Mouse (Mus musculus) cerebellum, adult 18-20 months (tissue): ENCODE results near the gene Zfp148.
"Not testable (repeated sequence)": the region's sequence is repeated elsewhere in the genome, so short reads cannot be mapped to it uniquely, and the experiment has no call there.

ENCODE experiments used
- DNase-seq, 2 experiments: peaks; one replicate each; pipeline ENCODE4 v3.0.0; 2021

Zfp148 gene

GRCm38 (mm10) chr16:33381614-33382245 lies 1.1 kb downstream of the Zfp148 start:
- peak in 1 of 2 experiments; percentile 23 for DNase-seq

DNA sequence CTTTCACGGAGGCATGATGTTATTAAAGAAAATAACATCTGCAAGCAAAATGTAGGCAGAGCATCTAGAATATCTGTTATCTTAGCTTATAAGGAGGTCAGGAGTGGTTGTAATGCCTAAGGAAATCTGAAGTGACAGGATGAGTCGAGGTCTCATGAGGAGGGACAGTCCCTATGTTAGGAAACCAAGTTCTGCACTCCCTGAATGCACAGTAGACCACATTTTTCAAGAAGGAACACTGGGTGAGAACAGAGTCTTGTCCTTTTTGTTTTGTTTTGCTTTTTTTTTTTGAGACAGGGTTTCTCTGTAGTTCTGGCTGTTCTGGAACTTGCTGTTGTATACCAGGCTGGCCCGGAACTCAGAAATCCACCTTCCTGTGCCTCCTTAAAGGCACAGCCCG lies 1.7 kb downstream of the Zfp148 start:
- DNase-seq: no peak

DNA sequence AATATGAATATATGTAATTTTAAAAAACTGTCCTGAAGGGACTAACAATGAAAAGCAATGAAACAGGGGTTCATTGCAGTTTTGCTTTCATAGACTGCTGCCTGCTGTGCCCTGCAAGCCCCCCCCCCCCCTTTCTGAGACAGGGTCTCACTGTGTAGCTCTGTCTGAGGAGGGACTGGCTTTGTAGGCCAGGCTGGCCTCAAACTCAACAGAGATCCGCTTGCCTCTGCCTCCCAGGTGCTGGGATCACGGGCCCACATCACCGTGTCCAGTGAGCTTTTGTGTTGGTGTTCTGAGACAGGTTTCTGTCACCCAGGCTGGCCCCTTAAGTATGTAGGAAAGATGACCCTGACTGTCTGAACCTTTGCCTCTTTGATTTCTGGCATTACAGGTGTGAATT lies 2.9 kb downstream of the Zfp148 start:
- no peak for DNase-seq

DNA sequence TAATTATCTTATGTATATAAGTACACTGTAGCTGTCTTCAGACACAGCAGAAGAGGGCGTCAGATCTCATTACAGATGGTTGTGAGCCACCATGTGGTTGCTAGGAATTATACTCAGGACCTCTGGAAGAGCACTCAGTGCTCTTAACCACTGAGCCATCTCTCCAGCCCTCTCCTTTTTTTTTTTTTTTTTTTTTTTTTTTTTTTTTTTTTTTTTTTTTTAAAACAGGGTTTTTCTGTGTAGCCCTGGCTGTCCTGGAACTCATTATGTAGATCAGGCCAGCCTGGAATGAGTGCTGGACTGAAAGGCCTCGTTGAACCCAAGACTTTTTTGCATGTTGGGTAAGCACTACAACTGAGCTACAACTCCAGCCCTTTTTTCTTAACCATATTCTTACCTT lies 3.4 kb downstream of the Zfp148 start:
- DNase-seq: not testable (repeated sequence)

- DNase-seq: no peak
These were observed 6.4 kb downstream of the Zfp148 start for GRCm38 (mm10) chr16:33387013-33387412.

DNA sequence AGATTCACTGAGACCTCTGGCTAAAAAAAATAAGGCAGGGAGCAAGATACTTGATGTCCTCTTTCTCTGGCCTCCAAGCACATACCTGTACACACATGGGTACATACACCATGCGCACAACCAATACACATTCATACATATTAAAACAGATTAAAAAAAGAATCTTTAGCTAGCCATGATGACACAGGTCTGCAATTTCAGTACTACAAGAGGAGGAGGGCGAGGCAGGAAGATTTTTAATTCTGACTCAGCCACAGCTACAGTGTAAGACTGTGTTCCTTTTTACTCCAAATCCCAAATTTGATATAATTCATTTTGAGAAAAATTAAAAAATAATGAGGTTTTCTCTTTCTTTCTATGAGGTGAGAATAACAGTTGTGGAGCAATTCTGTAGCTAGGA lies 6.8 kb downstream of the Zfp148 start:
- no peak for DNase-seq

GRCm38 (mm10) chr16:33399913-33400782 lies 19.5 kb downstream of the Zfp148 start:
- DNase-seq: peak; percentile 58 to 65

DNA sequence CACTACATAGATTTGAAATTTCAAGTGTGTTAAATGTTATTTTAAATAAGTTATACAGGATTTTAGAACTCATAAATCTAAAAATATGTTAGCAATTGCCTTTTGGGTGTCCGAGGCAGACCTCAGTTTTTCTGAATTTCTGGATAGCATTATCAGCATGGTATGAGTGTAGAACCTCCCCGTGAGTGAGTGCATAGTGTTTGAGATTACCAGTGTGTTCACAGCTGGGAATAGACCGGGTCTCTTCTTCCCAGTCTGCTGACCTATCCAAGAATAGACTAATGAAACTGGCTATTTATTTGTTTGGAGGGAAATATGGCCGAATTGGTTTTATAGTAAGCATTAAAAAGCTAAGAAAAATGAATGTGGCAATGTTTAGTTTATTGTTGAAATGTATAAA lies 20.3 kb downstream of the Zfp148 start:
- DNase-seq: no peak

DNA sequence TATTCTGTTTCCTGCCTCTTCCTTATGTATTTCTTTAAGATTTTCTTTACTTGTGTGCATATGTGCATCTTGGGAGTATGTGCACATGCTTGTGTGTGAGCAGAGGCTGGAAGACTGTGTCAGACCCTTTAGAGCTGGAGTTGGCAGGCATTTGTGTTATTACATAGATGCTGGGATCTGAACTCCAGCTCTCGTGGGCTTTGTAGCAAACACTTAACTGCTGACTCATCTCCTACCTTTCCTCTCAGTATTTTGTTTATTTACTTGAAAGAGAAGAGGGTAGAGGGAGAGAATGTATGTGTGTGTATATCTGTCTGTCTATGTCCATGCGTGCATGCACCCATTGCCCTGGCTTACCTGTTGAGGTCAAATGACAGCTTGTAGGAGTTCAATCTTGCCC lies 22.6 kb downstream of the Zfp148 start:
- no peak for DNase-seq

DNA sequence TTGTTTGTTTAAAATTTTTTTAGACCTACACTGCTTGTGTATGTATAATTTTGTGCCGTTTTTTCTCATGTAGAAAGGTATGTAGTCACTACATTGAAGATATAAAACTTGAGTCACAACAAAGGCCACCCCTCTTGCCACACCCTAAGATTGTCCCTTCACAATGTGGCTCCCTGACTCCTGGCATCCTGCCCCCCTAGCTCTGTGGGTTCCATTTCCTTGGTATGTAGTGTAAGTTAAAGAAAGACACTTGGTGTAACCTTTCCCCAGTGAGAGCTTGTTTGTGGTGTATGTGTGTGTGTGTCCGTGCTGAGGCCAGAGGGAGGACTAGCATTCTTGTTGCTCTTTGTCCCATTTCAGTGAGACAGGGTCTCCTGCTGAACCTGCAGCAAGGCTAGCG lies 23.4 kb downstream of the Zfp148 start:
- no peak for DNase-seq

- no peak for DNase-seq
These were observed 24.9 kb downstream of the Zfp148 start for GRCm38 (mm10) chr16:33405487-33405886.

- peak; percentile 53 to 67 for DNase-seq
These were observed 29.5 kb downstream of the Zfp148 start for GRCm38 (mm10) chr16:33410151-33410550.

GRCm38 (mm10) chr16:33410605-33411004 lies 30.0 kb downstream of the Zfp148 start:
- DNase-seq: no peak

- DNase-seq: no peak
These were observed 33.6 kb downstream of the Zfp148 start for GRCm38 (mm10) chr16:33414191-33414590.

GRCm38 (mm10) chr16:33415607-33416006 lies 35.0 kb downstream of the Zfp148 start:
- DNase-seq: no peak

DNA sequence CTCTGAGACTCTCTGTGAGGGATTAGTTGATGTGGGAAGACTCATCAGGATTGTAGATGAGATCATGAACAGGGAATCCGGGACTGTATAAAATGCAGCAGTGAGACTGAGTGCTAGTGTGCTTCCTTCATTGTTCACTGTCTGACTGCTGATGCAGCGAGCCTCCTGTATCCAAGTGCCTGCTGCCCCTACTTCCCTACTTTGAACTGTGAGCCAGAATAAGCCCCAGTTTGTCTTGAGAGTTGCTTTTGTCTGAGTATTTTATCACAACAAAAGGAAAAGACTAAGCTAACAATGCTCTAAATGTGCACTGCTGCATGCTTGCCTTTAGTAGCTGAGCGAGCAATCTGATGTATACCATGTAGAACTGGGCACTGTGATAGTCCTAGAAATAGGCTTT lies 47.7 kb downstream of the Zfp148 start:
- DNase-seq: no peak

- DNase-seq: no peak
These were observed 51.0 kb downstream of the Zfp148 start for GRCm38 (mm10) chr16:33431660-33432059.

- no peak for DNase-seq
These were observed 60.4 kb downstream of the Zfp148 start for GRCm38 (mm10) chr16:33441065-33441464.

DNA sequence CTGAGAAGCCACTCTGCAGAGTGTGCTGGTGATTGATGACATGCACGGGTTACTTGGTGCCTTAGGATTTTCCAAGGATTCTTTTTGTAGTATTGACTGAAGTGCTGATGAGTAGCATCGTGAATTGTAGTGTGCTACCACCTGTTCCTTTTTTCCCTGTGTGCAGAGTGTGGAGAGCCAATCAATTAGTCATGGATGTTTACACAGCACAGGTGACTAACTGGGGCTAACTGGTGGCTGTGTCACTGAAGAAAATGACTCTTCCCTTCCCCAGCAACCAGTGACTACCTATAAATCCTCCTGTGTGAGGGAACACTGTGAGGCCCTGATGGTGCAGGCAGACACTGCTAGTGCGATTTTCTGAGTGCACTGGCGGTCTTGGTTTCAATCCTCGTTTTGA lies 66.2 kb downstream of the Zfp148 start:
- peak; percentile 35 to 47 for DNase-seq

DNA sequence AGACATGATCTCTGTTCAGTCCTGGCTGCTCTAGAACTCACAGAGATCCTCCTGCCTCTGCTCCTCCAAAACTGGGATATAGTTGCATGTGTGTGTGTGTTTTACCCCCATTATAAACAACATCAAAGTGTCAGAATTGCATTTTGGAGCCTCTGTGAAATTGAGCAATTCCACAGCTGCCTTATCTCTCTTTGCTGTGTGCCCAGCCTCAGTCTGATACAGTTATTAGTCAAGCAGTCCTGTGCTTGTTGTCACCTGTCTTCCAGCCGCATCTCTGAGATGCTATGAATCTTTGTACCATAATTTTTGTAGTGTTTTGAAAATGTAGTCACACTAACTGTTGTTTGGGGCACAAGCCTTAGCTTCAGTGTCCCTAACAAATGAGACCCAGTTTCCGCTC lies 73.2 kb downstream of the Zfp148 start:
- DNase-seq: no peak

DNA sequence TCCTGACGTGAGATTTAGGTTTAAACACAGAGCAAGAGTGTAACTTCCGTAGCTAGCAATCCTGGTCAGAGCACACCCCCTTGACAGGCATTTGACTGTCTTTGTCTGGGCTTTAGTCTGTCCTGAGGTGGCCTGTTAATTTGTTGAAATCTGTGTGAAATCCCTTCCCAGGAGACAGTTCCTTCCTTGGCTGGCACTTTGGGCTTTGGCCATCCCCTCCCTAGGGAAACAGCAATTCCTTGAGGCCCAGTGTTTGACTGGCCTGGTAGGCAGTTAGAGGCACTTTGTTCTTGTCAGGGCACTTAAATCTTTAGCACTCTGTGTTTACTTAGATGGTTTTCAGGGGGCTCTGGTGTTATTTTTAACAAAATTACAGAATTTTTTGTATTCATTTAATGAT lies 73.7 kb downstream of the Zfp148 start:
- DNase-seq: no peak

DNA sequence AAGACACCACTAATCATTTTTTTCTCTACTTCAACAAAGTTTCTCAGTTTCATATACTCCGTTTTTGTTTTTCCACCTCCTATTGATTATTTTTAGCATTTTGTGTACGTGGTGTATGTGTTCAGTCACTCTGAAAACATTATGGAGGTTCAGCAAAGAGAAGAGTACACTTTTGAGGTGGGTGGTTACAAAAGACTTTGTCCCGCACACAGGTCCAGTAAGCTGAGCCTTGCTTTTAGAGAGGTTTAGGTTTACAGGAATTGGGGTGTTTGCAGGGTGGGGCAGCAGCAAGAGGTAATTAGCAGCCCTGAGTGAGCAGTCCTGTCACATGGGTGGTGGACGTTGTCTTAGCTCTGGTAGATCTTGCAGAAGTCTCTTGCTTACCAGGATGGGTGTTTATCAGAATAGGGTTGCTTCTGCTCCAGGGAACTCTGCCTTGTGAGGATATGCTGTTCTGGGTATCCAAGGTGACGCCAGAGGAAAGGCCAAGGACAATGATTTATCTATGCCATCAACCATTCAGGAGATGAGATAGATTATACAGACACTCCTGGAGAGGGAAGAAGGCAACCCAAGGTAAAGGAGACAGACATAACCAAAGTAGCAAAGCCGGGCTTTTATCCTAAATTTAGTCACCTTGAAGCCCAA lies 74.8 kb downstream of the Zfp148 start:
- no peak for DNase-seq

GRCm38 (mm10) chr16:33459101-33459500 lies 78.5 kb downstream of the Zfp148 start:
- DNase-seq: peak in 1 of 2 experiments; percentile 47

- no peak for DNase-seq
These were observed 80.8 kb downstream of the Zfp148 start for GRCm38 (mm10) chr16:33461416-33461815.
